Mouse (Mus musculus) intestine, embryonic 14.5 days (tissue): ENCODE measurements around the gene Olfr406. TPM values are rescaled to one million over a fixed set of nuclear protein-coding genes. Genes with fewer than 3 reads are reported as not detected.

Source experiments
- ATAC-seq: fragments of 200-750 bp; cut with Nextera tagmentation; replicated peaks from 2 replicates; pipeline ENCODE4 v1.8.0; 2017; ENCODE audit warnings: low read depth, moderate number of reproducible peaks, moderate TSS enrichment, moderate library complexity; ENCODE audit not compliant: low FRiP score, low TSS enrichment
- DNase-seq: peaks from one replicate; pipeline ENCODE4 v3.0.0-alpha.2; 2018; ENCODE audit warnings: low spot score
- H3K27ac ChIP-seq: fragments of 300-500 bp; sonication (generic); 2 replicates; pipeline ENCODE4 v1.5.1; 2014; ENCODE audit warnings: low read depth, mild to moderate bottlenecking, control low read depth
- H3K27me3 ChIP-seq: fragments of 300-500 bp; sonication (generic); replicated peaks from 2 replicates; pipeline ENCODE4 v1.6.1; 2014; ENCODE audit warnings: low read length, control low read depth; ENCODE audit not compliant: control insufficient read depth, insufficient read depth
- H3K36me3 ChIP-seq: fragments of 300-500 bp; sonication (generic); 2 replicates; pipeline ENCODE4 v1.6.1; 2014; ENCODE audit warnings: low read length, control low read depth; ENCODE audit not compliant: control insufficient read depth, insufficient read depth
- H3K4me1 ChIP-seq: fragments of 300-500 bp; sonication (generic); replicated peaks from 2 replicates; pipeline ENCODE4 v1.6.1; 2014; ENCODE audit warnings: low read length, control low read depth, mixed read lengths; ENCODE audit not compliant: control insufficient read depth, insufficient read depth
- H3K4me2 ChIP-seq: fragments of 300-500 bp; sonication (generic); 2 replicates; pipeline ENCODE4 v1.6.1; 2014; ENCODE audit warnings: low read length
- H3K4me3 ChIP-seq: fragments of 300-500 bp; sonication (generic); 2 replicates; pipeline ENCODE4 v1.5.1; 2014; ENCODE audit warnings: low read depth, low read length, control low read depth, mixed read lengths
- H3K9ac ChIP-seq: fragments of 300-500 bp; sonication (generic); 2 replicates; pipeline ENCODE4 v1.6.1; 2014; ENCODE audit warnings: mild to moderate bottlenecking, low read length
- H3K9me3 ChIP-seq: fragments of 300-500 bp; sonication (generic); 2 replicates; pipeline ENCODE4 v1.6.1; 2016; ENCODE audit warnings: low read length, control low read depth; ENCODE audit not compliant: control insufficient read depth
- WGBS: fragments of 180-500 bp; shearing (Covaris S2); extraction: QIAGEN DNeasy Blood & Tissue Kit; methylation state at CpG from one replicate; pipeline ENCODE4 v1.1.7; 2014; 5-methylcytosine and 5-hydroxymethylcytosine counted together
- polyA plus RNA-seq: library from polyadenylated mRNA; unstranded; fragments of >200 nt; fragmentation: Nextera tagmentation; extraction: Ambion mirVana; gene quantifications from 2 replicates; pipeline ENCODE4 v1.2.1, GENCODE M21; 2014

Gene Olfr406
- polyA plus RNA-seq = not detected in 2 replicates

GRCm38 (mm10) chr11:74259508-74259907, at the start of gene Olfr406:
Olfr406 (plus strand) TSS chr11:74259808.
- 38% methylated on average over 2 of the region's 2 CpGs for WGBS
- DNase-seq (no peak), ATAC-seq (no peak)
- no peak within 1 kb of the TSS for H3K27ac ChIP-seq
- no peaks in the 10 kb centered on the region for H3K36me3 ChIP-seq
- H3K4me2 ChIP-seq = no peak within 1 kb of the TSS
- no peak within 1 kb of the TSS for H3K4me3 ChIP-seq
- no peaks in the 10 kb centered on the region for H3K9me3 ChIP-seq
- H3K9ac ChIP-seq = no peak within 1 kb of the TSS
- H3K4me1 ChIP-seq = no peaks in the 10 kb centered on the region
- H3K27me3 ChIP-seq = no peaks in the 10 kb centered on the region

GRCm38 (mm10) chr11:74211279-74211678, 48.3 kb upstream of the Olfr406 start, which contains the start of gene Olfr43:
Olfr43 (minus strand) TSS chr11:74211379.
- Histone ChIP-seq H3K4me2 (no peak within 1 kb of the TSS), H3K9me3 (no peaks in the 10 kb centered on the region), H3K27ac (no peak within 1 kb of the TSS), H3K4me1 (no peaks in the 10 kb centered on the region), H3K9ac (no peak within 1 kb of the TSS), H3K4me3 (no peak within 1 kb of the TSS), H3K36me3 (no peaks in the 10 kb centered on the region), H3K27me3 (no peaks in the 10 kb centered on the region)
- no peak for DNase-seq
- WGBS = 50% methylated on average over 1 of the region's 1 CpGs
- ATAC-seq = no peak

GRCm38 (mm10) chr11:74241201-74241600, 18.4 kb upstream of the Olfr406 start:
- Histone ChIP-seq H3K27ac (no peak overlapping the region), H3K4me2 (no peak overlapping the region), H3K9me3 (no peaks in the 10 kb centered on the region), H3K27me3 (no peaks in the 10 kb centered on the region), H3K4me1 (no peaks in the 10 kb centered on the region), H3K9ac (no peak overlapping the region), H3K36me3 (no peaks in the 10 kb centered on the region), H3K4me3 (no peak overlapping the region)
- 86% methylated on average over 3 of the region's 3 CpGs for WGBS
- no peak for DNase-seq
- no peak for ATAC-seq

- Histone ChIP-seq H3K4me3 (no peak within 1 kb of the TSS), H3K27me3 (no peaks in the 10 kb centered on the region), H3K9me3 (0 out of 2 replicates have a peak, but pooled peaks cover 4% of the 10 kb centered on the region), H3K9ac (no peak within 1 kb of the TSS), H3K4me2 (no peak within 1 kb of the TSS), H3K36me3 (no peaks in the 10 kb centered on the region), H3K27ac (no peak within 1 kb of the TSS), H3K4me1 (no peaks in the 10 kb centered on the region)
- DNase-seq (no peak), ATAC-seq (no peak)
- WGBS = 58% methylated on average over 2 of the region's 2 CpGs
Measured at GRCm38 (mm10) chr11:74283436-74283835, 23.8 kb downstream of the Olfr406 start, which contains the start of gene Olfr59. Olfr59 (plus strand) TSS chr11:74283736.

- no peaks in the 10 kb centered on the region for H3K9me3 ChIP-seq
- no peaks in the 10 kb centered on the region for H3K4me1 ChIP-seq
- H3K36me3 ChIP-seq = no peaks in the 10 kb centered on the region
- H3K9ac ChIP-seq = no peak overlapping the region
- no peak overlapping the region for H3K4me2 ChIP-seq
- DNase-seq = no peak
- ATAC-seq = no peak
- H3K27ac ChIP-seq = no peak overlapping the region
- 81% methylated on average over 2 of the region's 2 CpGs for WGBS
- H3K4me3 ChIP-seq = no peak overlapping the region
- no peaks in the 10 kb centered on the region for H3K27me3 ChIP-seq
Measured at GRCm38 (mm10) chr11:74287256-74287655, 27.6 kb downstream of the Olfr406 start.

Other genes with a start within 250 kb of the Olfr406 start
- not detected in 2 replicates for gene Olfr139, start 203.3 kb upstream of the Olfr406 start, polyA plus RNA-seq
- gene Olfr399, start 203.2 kb upstream of the Olfr406 start, polyA plus RNA-seq = not detected in 2 replicates
- not detected in 2 replicates for gene Zfp616, start 189.9 kb upstream of the Olfr406 start, polyA plus RNA-seq
- gene Olfr401, start 146.1 kb upstream of the Olfr406 start, polyA plus RNA-seq = not detected in 2 replicates
- gene Olfr402, start 106.3 kb upstream of the Olfr406 start, polyA plus RNA-seq = not detected in 2 replicates
- gene Olfr403, start 73.6 kb upstream of the Olfr406 start, polyA plus RNA-seq = not detected in 2 replicates
- gene Olfr43, start 48.4 kb upstream of the Olfr406 start, polyA plus RNA-seq = not detected in 2 replicates
- gene Olfr59, start 23.9 kb downstream of the Olfr406 start, polyA plus RNA-seq = not detected in 2 replicates
- gene Olfr410, start 78.2 kb downstream of the Olfr406 start, polyA plus RNA-seq = not detected in 2 replicates
- gene Olfr411, start 92.8 kb downstream of the Olfr406 start, polyA plus RNA-seq = not detected in 2 replicates
- not detected in 2 replicates for gene Olfr412, start 102.3 kb downstream of the Olfr406 start, polyA plus RNA-seq